Mouse (Mus musculus) liver, postnatal 0 days (tissue): ENCODE measurements around the gene H2-Ob. TPM values are rescaled to one million over a fixed set of nuclear protein-coding genes. Genes with fewer than 3 reads are reported as not detected.

Source experiments
- ATAC-seq: fragments of 200-750 bp; cut with Nextera tagmentation; 2 replicates; pipeline ENCODE4 v1.8.0; 2017; ENCODE audit warnings: mild to moderate bottlenecking, moderate library complexity
- DNase-seq: peaks from one replicate; pipeline ENCODE4 v3.0.0-alpha.2; 2016
- H3K27ac ChIP-seq: fragments of 300-500 bp; sonication (generic); 2 replicates; pipeline ENCODE4 v1.5.1; 2014; ENCODE audit warnings: antibody characterized with exemption, moderate library complexity, mild to moderate bottlenecking, low read depth
- H3K27me3 ChIP-seq: fragments of 300-500 bp; sonication (generic); 2 replicates; pipeline ENCODE4 v1.6.1; 2014; ENCODE audit warnings: low read length, control low read depth, mixed read lengths; ENCODE audit not compliant: insufficient read depth
- H3K36me3 ChIP-seq: fragments of 300-500 bp; sonication (generic); replicated peaks from 2 replicates; pipeline ENCODE4 v1.6.1; 2014; ENCODE audit warnings: mild to moderate bottlenecking, control low read depth, low read length, moderate library complexity, mixed read lengths; ENCODE audit not compliant: insufficient read depth
- H3K4me1 ChIP-seq: fragments of 300-500 bp; sonication (generic); 2 replicates; pipeline ENCODE4 v1.6.1; 2014; ENCODE audit warnings: antibody characterized with exemption, mild to moderate bottlenecking, control low read depth; ENCODE audit not compliant: insufficient read depth
- H3K4me2 ChIP-seq: fragments of 300-500 bp; sonication (generic); 2 replicates; pipeline ENCODE4 v1.6.1; 2014; ENCODE audit warnings: low read depth, mild to moderate bottlenecking, low read length, moderate library complexity, mixed read lengths
- H3K4me3 ChIP-seq: fragments of 300-500 bp; sonication (generic); 2 replicates; pipeline ENCODE4 v1.5.1; 2014; ENCODE audit warnings: low read depth, low read length
- H3K9ac ChIP-seq: fragments of 300-500 bp; sonication (generic); replicated peaks from 2 replicates; pipeline ENCODE4 v1.6.1; 2014; ENCODE audit warnings: mild to moderate bottlenecking, moderate library complexity
- H3K9me3 ChIP-seq: fragments of 300-500 bp; sonication (generic); 2 replicates; pipeline ENCODE4 v1.6.1; 2016; ENCODE audit warnings: mild to moderate bottlenecking, control low read depth, low read length, mixed read lengths
- CTCF ChIP-seq: sonication (generic); IDR thresholded peaks from 2 replicates; pipeline ENCODE4 v1.5.1; 2016; ENCODE audit warnings: antibody characterized with exemption, low read depth
- EP300 ChIP-seq: IDR thresholded peaks from 2 replicates; pipeline ENCODE4 v1.6.1; 2016; ENCODE audit warnings: antibody characterized with exemption, low read depth, mild to moderate bottlenecking
- WGBS: fragments of 180-500 bp; shearing (Covaris S2); extraction: QIAGEN DNeasy Blood & Tissue Kit; methylation state at CpG from one replicate; pipeline ENCODE4 v1.1.7; 2014; ENCODE audit not compliant: insufficient replicate concordance; 5-methylcytosine and 5-hydroxymethylcytosine counted together
- polyA plus RNA-seq: library from polyadenylated mRNA; unstranded; fragments of >200 nt; fragmentation: Nextera tagmentation; extraction: Ambion mirVana; gene quantifications from 2 replicates; pipeline ENCODE4 v1.2.1, GENCODE M21; 2015

Gene H2-Ob
- polyA plus RNA-seq, 1 experiment from 2014 or later: 1.1 TPM

GRCm38 (mm10) chr17:34257594-34258375 is 19.1 kb downstream of the H2-Ob start, which contains the start of gene H2-Ab1:
TSS of gene H2-Ab1 (plus strand) at chr17:34257689.
- Histone ChIP-seq H3K9me3 (no peaks in the 10 kb centered on the region), H3K27ac (no peak within 1 kb of the TSS), H3K4me1 (no peaks in the 10 kb centered on the region), H3K36me3 (no peaks in the 10 kb centered on the region), H3K4me3 (no peak within 1 kb of the TSS), H3K4me2 (no peak within 1 kb of the TSS), H3K9ac (no peak within 1 kb of the TSS), H3K27me3 (peaks cover 22% of the 10 kb centered on the region)
- DNase-seq: peak; percentile 85
- WGBS: 55% methylated on average over 11 of the region's 11 CpGs
- no peak for TF ChIP-seq EP300
- no peak for TF ChIP-seq CTCF
- 0 out of 2 replicates have a peak, but pooled peaks have one; percentile 21 for ATAC-seq

GRCm38 (mm10) chr17:34260551-34260950 is 21.8 kb downstream of the H2-Ob start:
- no peak overlapping the region for H3K9ac ChIP-seq
- WGBS: 65% methylated on average over 5 of the region's 5 CpGs
- H3K36me3 ChIP-seq: no peaks in the 10 kb centered on the region
- ATAC-seq (no peak), DNase-seq (no peak)
- peaks cover 40% of the 10 kb centered on the region for H3K27me3 ChIP-seq
- H3K4me2 ChIP-seq: no peak overlapping the region
- H3K4me3 ChIP-seq: no peak overlapping the region
- peaks cover 18% of the 10 kb centered on the region for H3K4me1 ChIP-seq
- TF ChIP-seq EP300: no peak
- H3K27ac ChIP-seq: no peak overlapping the region
- no peaks in the 10 kb centered on the region for H3K9me3 ChIP-seq

- Histone ChIP-seq H3K4me3 (no peak overlapping the region), H3K27me3 (peaks cover 41% of the 10 kb centered on the region), H3K9ac (no peak overlapping the region), H3K27ac (no peak overlapping the region), H3K36me3 (no peaks in the 10 kb centered on the region), H3K4me2 (no peak overlapping the region), H3K4me1 (peaks cover 18% of the 10 kb centered on the region), H3K9me3 (no peaks in the 10 kb centered on the region)
- TF ChIP-seq EP300 (no peak), CTCF (no peak)
- 27% methylated on average over 4 of the region's 4 CpGs for WGBS
- DNase-seq (peak; percentile 37), ATAC-seq (0 out of 2 replicates have a peak, but pooled peaks have one; percentile 9)
These were observed 22.8 kb downstream of the H2-Ob start for GRCm38 (mm10) chr17:34261502-34261901.

GRCm38 (mm10) chr17:34263068-34263467 is 24.4 kb downstream of the H2-Ob start:
- peaks cover 37% of the 10 kb centered on the region for H3K27me3 ChIP-seq
- 3% methylated on average over 8 of the region's 8 CpGs for WGBS
- peak; percentile 79 for DNase-seq
- peak overlapping the region; percentile 65 for H3K4me3 ChIP-seq
- no peak overlapping the region for H3K27ac ChIP-seq
- H3K4me1 ChIP-seq: peaks cover 18% of the 10 kb centered on the region
- H3K4me2 ChIP-seq: peak overlapping the region; percentile 95
- H3K36me3 ChIP-seq: no peaks in the 10 kb centered on the region
- TF ChIP-seq CTCF (no peak), EP300 (no peak)
- no peaks in the 10 kb centered on the region for H3K9me3 ChIP-seq
- ATAC-seq: peak; percentile 78
- H3K9ac ChIP-seq: no peak overlapping the region

GRCm38 (mm10) chr17:34263811-34264371 is 25.2 kb downstream of the H2-Ob start:
- TF ChIP-seq CTCF (peak; percentile 41), EP300 (no peak)
- Histone ChIP-seq H3K4me1 (peaks cover 18% of the 10 kb centered on the region), H3K9ac (peak overlapping the region; percentile 66), H3K9me3 (no peaks in the 10 kb centered on the region), H3K4me3 (peak overlapping the region; percentile 65), H3K27ac (no peak overlapping the region), H3K36me3 (no peaks in the 10 kb centered on the region), H3K27me3 (peaks cover 33% of the 10 kb centered on the region), H3K4me2 (peak overlapping the region; percentile 95)
- 9% methylated on average over 14 of the region's 14 CpGs for WGBS
- ATAC-seq: peak; percentile 46; the same call in 1 of the 2 replicates
- peak; percentile 62 for DNase-seq

GRCm38 (mm10) chr17:34264452-34265351 is 26.0 kb downstream of the H2-Ob start:
- TF ChIP-seq CTCF: no peak
- TF ChIP-seq EP300: no peak
- peak overlapping the region; percentile 65 for H3K4me3 ChIP-seq
- peak overlapping the region; percentile 95 for H3K4me2 ChIP-seq
- DNase-seq: peak; percentile 47
- peaks cover 18% of the 10 kb centered on the region for H3K4me1 ChIP-seq
- peak; percentile 52 for ATAC-seq
- H3K27me3 ChIP-seq: peaks cover 30% of the 10 kb centered on the region
- H3K36me3 ChIP-seq: no peaks in the 10 kb centered on the region
- H3K9ac ChIP-seq: peak overlapping the region; percentile 66
- WGBS: 1% methylated on average over 81 of the region's 93 CpGs
- no peaks in the 10 kb centered on the region for H3K9me3 ChIP-seq
- no peak overlapping the region for H3K27ac ChIP-seq
